Mouse (Mus musculus): ENCODE data around the gene Samd7. TPM values are rescaled to one million over a fixed set of nuclear protein-coding genes. Genes with fewer than 3 reads are reported as not detected.
"Not testable (repeated sequence)": the region's sequence is repeated elsewhere in the genome, so short reads cannot be mapped to it uniquely, and the experiment has no call there.

The Samd7 gene
- total RNA-seq (2021): not detected
- long read RNA-seq, experiment 1: 0 reads
- long read RNA-seq, experiment 2: 0 reads

DNA sequence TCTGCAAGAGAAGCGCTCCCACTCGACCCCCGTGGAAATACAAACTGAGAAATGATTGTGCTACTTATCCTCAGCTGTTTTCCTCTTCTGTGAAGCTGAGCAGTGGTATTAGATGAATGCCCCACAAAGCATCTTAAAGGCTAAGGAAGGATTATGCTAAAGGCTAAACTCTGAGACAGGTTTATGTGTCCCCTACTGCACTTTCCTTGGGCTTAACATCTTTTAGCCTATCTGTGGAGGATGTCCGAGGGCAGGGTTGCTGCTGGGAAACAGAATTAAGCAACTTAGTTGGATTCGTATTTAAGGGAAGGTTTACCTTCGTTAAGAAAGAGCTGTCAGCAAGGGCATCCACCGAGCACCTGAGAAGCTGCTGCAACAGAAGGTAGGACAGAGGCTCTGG is at the start of gene Samd7:
Gene Samd7 (plus strand): TSS at position 288 of the 400 bp plus-strand sequence.
- intact Hi-C loops (cut with DNase I): no loop called here

DNA sequence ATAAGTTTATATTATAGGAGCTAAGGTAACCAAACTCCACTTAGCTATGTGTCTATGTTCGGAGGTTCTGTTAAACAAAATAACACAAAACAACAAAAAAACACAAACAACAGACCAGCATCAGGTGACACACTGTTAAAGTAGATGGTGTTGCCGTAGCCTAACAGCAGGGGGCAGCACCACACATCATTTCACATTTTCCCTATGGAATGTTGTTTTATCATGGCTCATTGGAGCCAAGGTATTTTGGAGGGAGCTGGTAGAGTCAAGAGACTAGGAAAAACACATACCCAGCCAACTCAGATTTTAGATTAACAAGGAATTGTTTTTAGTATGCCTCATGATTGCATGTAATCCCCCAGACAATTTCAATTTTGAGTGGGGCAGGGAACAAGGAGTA is 49.7 kb upstream of the Samd7 start:
- intact Hi-C loops (cut with DNase I): loop anchor here (2.0 to 5.0 kb wide), 5 partner anchors 96 to 442 kb away; partner anchors contain the start of gene Sec62
- peak; percentile 64 to 75 for DNase-seq

More for the DNA sequence above, at the start of gene Samd7:
- no peak for DNase-seq

GRCm38 (mm10) chr3:30697891-30698290 is 48.2 kb upstream of the Samd7 start:
- no peak for DNase-seq
- intact Hi-C loops (cut with DNase I): loop anchor here (2.0 to 5.0 kb wide), 5 partner anchors 94 to 441 kb away; partner anchors contain the start of gene Sec62

DNA sequence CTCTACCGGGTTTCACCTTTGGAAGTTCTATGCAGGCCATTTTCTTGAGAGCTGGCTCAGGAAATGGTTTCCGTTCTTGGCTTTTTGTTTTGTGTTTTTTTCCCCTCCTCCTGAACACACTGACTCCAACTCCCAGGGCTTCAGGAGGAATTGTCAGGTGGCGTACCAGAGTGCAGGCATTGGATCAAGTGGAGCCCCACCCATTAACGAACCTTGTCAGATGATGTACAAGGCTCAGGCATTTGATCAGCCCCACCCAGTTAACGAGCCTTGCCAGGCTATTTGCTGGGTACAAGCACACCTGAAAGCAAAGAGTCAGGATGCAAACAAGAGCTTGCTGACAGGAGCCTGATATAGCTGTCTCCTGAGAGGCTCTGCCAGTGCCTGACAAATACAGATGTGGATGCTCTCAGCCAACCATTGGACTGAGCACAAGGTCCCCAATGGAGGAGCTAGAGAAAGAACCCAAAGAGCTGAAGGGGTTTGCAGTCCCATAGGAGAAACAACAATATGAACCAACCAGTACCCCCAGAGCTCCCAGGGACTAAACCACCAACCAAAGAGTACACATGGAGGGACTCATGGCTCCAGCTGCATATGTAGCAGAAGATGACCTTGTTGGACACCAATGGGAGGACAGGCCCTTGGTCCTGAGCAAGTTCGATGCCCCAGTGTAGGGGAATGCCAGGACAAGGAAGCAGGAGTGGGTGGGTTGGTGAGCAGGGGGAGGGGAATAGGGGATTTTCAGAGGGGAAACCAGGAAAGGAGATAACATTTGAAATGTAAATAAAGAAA is 46.2 kb upstream of the Samd7 start, which contains the start of gene Lrrc31:
Gene Lrrc31 (minus strand): TSS at position 133 of the 795 bp plus-strand sequence.
- DNase-seq: not testable (repeated sequence)
- intact Hi-C loops (cut with DNase I): loop anchor here (5.0 kb wide), 3 partner anchors 92 to 352 kb away; partner anchors contain the start of gene Sec62

DNA sequence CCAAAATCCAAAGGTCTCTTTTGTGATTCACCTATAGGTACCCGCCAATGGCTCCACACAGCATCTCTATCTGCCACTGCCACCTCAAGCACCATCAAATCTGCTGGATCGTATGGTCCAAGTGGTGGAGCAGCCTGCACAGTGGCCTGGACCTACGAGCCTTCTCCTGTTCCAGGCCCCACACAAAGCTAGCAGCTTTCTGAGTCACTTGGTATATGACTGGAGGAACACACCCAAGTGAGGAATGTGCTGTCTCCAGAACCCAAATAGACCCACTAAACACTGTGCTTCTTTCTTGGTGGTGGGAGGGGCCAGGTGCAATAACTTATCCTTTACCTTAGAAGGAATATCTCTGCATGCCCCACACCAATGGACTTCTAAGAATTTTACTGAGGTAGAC is 40.1 kb upstream of the Samd7 start:
- intact Hi-C loops (cut with DNase I): no loop called here
- no peak for DNase-seq

GRCm38 (mm10) chr3:30706614-30707276 is 39.3 kb upstream of the Samd7 start:
- no peak for DNase-seq
- intact Hi-C loops (cut with DNase I): no loop called here

GRCm38 (mm10) chr3:30710191-30710590 is 35.9 kb upstream of the Samd7 start:
- DNase-seq: no peak

DNA sequence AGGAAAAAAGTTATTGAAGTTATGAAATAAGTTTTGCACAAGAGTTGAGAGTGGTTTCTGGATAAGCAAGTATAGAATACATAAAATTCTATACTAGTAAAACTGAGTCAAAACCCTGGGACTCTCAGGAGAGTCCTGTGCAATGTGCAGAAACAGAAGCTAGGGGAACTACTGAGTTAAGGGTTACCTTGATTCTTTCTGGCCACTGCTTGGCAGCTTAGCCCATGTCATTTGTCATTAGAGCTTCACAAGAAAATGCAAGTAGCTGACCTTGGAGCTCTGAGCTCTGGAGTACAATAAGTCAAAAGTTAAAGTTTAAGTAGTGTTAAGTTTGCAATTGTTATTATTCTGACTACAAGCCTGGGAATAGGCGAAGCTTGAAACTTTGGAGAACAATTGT is 32.8 kb upstream of the Samd7 start:
- DNase-seq: no peak
- intact Hi-C loops (cut with DNase I): no loop called here

More at GRCm38 (mm10) chr3:30710191-30710590, 35.9 kb upstream of the Samd7 start:
- intact Hi-C loops (cut with DNase I): no loop called here

GRCm38 (mm10) chr3:30718649-30719048 is 27.4 kb upstream of the Samd7 start:
- intact Hi-C loops (cut with DNase I): no loop called here
- DNase-seq: no peak

DNA sequence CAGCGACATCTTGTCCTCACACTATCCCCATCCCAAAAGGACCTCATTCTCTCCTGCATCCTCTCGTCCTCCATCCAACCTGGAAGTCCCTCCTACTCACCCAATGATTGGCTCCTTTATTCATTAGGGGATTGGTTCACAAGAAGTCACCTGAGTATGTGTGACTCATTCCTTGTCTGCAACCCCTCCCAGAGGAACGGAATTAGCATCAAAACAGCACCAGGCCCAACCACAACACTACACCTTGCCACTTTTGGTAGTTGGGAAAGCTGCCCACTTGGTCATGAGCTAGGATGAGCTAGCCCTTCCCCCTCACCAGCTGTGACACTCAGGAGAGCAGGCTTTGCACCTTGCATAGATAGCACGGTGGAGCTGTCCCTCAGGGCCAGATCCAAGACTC is 24.1 kb upstream of the Samd7 start:
- DNase-seq: no peak
- intact Hi-C loops (cut with DNase I): no loop called here

GRCm38 (mm10) chr3:30722461-30722860 is 23.6 kb upstream of the Samd7 start:
- no peak for DNase-seq
- intact Hi-C loops (cut with DNase I): no loop called here

DNA sequence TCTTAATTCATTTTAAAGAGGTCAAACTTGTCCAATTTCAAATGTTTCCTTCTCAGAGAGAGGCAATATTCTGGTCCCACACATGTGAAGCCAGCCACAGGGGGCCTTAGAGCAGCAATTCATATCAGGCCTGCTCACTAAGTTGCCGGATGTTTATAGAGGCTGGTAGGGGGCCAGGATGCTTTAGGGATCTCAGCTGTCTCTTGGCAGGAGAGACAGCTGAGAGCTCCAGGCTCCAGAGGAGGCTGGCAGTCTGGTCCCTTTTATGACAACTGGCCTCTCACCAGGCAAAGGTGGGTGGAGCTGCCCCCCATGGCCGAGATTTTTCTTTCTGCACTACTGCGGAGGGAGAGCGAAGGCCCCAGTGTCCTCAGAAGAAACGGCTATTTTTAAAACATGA is 22.9 kb upstream of the Samd7 start:
- peak in 1 of 2 experiments; percentile 4 for DNase-seq
- intact Hi-C loops (cut with DNase I): no loop called here

DNA sequence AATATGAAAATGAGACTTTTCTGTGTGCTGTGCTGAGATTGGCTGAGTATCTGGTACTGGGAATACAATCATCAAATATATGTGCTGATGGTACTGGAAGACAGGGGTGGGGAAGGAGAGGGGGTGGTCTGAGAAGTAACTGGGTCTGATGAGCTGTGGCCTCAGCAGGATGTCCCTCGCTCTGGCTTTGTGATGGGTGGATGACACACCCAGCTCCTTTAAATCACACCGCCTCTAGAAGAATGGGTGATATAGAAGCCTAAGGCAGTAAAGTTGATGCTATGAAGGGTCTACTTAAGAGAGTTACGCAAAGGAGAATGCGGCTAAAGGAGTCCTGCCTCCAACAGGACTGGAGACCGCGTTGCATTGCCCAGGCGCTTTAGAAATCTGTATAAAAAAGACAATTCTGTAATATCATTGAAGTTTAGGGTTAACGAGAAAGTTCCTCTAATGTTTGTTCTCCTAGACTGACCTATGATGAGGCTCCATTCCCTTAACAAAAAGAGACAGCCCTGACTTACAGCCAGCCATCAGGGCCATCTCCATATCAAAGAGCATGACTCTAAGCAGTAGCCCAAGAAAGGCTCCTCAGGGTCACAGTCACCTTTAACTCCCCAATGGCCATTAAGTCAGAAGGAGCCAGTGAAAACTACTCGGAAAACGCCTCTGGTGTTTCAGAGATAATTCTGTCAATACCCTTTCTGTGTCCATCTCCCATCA is 21.8 kb upstream of the Samd7 start:
- no peak for DNase-seq
- intact Hi-C loops (cut with DNase I): no loop called here

- DNase-seq: no peak
These were observed 21.1 kb upstream of the Samd7 start for GRCm38 (mm10) chr3:30724848-30725465.

GRCm38 (mm10) chr3:30725514-30725913 is 20.6 kb upstream of the Samd7 start:
- DNase-seq: no peak
- intact Hi-C loops (cut with DNase I): no loop called here

More at GRCm38 (mm10) chr3:30724848-30725465, 21.1 kb upstream of the Samd7 start:
- intact Hi-C loops (cut with DNase I): no loop called here

GRCm38 (mm10) chr3:30727209-30727608 is 18.9 kb upstream of the Samd7 start:
- intact Hi-C loops (cut with DNase I): no loop called here
- no peak for DNase-seq

DNA sequence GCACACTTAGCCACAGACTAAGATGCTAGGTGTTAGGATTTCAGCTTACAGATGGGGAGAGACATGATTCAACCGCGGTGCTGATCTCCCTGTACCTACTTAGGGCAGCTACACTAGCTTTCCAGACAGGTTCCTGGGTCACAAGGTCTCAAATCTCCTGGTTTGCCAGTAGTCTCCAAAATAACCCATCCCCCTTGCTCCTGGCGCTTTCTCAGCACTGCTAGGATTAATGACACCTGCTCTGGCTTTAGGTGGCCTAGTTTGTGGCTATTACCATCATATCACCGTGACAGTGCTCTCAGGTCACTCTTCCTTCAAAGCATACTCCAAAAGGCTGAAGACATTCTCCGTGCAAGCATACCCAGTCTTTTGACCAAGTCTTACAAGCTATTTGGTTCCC is 17.0 kb upstream of the Samd7 start:
- intact Hi-C loops (cut with DNase I): no loop called here
- DNase-seq: no peak

DNA sequence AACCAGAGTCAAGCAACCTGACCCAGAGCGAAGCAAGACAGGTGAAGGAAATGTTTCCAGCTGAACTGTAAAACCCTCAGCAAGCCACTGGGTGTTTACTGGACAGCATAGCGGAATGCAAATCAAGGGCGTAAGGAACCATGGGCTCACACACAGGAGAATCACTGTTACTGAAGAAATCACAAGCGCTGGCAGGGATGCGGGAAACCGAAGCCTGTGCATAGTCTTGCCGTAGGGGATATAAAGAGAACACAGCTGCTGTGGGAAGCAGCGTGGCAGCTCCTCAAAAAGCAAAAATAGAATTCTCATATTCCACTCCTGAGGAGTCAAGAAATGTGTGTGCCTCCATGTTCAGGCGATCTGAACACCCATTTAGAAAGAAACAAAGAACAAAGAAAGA is 9.3 kb upstream of the Samd7 start:
- no peak for DNase-seq
- intact Hi-C loops (cut with DNase I): no loop called here

- intact Hi-C loops (cut with DNase I): no loop called here
- DNase-seq: peak; percentile 29 to 55
These were observed 4.8 kb upstream of the Samd7 start for GRCm38 (mm10) chr3:30741306-30741705.

GRCm38 (mm10) chr3:30742891-30743290 is 3.2 kb upstream of the Samd7 start:
- intact Hi-C loops (cut with DNase I): no loop called here
- DNase-seq: no peak

Data from heart, postnatal 14 days (tissue).